In genomic region chr7:76438581-76438980, GRCm38 (mm10) we compare ENCODE assay signal across 16 mouse cellular contexts.
DNase-seq lines count a peak whose midpoint lies in the region; ATAC-seq lines count a peak whose summit lies in the region.
"Had no signal": no experiment of that assay in that cellular context is flagged by ENCODE, and none has a peak within 500 bp of the region (broad histone marks: within the 10 kb centered on the region; RNA-seq: fewer than 3 reads in every experiment).

No protein-coding gene starts in this region.

- H3K4me1 ChIP-seq in forebrain, embryonic 15.5 days, result peaks cover 13% of the 10 kb centered on the region
- 0 out of 2 replicates have a peak, but pooled peaks cover 5% of the 10 kb centered on the region for H3K4me1 ChIP-seq in midbrain, embryonic 15.5 days
- H3K4me1 ChIP-seq: heart, embryonic 15.5 days; kidney, embryonic 15.5 days; limb, embryonic 10.5 days had no signal

- H3K4me2 ChIP-seq in forebrain, embryonic 15.5 days (replicated peaks), result no peak overlapping the region
- no peak overlapping the region for H3K4me2 ChIP-seq in midbrain, embryonic 15.5 days
- H3K4me2 ChIP-seq: heart, embryonic 15.5 days; kidney, embryonic 15.5 days had no signal

- intact Hi-C loops in heart, postnatal 25 days (cut with DNase I), result no loop called here

- H3K9ac ChIP-seq in forebrain, embryonic 15.5 days (replicated peaks), result no peak overlapping the region
- no peak overlapping the region for H3K9ac ChIP-seq in midbrain, embryonic 15.5 days
- H3K9ac ChIP-seq: heart, embryonic 15.5 days; kidney, embryonic 15.5 days; liver, embryonic 14.5 days had no signal

- ATAC-seq in forebrain, embryonic 15.5 days (replicated peaks), result peak; percentile 95
- 0 out of 2 replicates have a peak, but pooled peaks have one; percentile 17 for ATAC-seq in midbrain, embryonic 15.5 days (replicated peaks)
- ATAC-seq: inflammation-experienced regulatory T-cells, adult 6 months had no signal

- peak overlapping the region; percentile 17; the same call in 1 of the 2 replicates for H3K27ac ChIP-seq in forebrain, embryonic 15.5 days (replicated peaks)
- no peak overlapping the region for H3K27ac ChIP-seq in midbrain, embryonic 15.5 days
- H3K27ac ChIP-seq: heart, embryonic 15.5 days; kidney, embryonic 15.5 days; limb, embryonic 10.5 days; liver, embryonic 14.5 days had no signal

- DNase-seq in cerebellum, postnatal 14 days, result peak; percentile 8 to 39
- DNase-seq in cerebellum, adult 11 months, result no peak
- peak; percentile 40 for DNase-seq in embryo, embryonic 11 days
- no peak for DNase-seq in right cerebral cortex, postnatal 25 days
- no peak for DNase-seq in layer of hippocampus, adult 9-11 months
- no peak for DNase-seq in heart, postnatal 25 days (ENCODE audit: low spot score)
- DNase-seq: adrenal gland, adult 8-10 months; lung, postnatal 10 days; thymus, adult 18-20 months had no signal

- H3K36me3 ChIP-seq in forebrain, embryonic 15.5 days, result no peaks in the 10 kb centered on the region
- H3K36me3 ChIP-seq in midbrain, embryonic 15.5 days (replicated peaks), result no peaks in the 10 kb centered on the region
- H3K36me3 ChIP-seq: heart, embryonic 15.5 days; kidney, embryonic 15.5 days; limb, embryonic 10.5 days had no signal

- no peaks in the 10 kb centered on the region for H3K9me3 ChIP-seq in forebrain, embryonic 15.5 days
- H3K9me3 ChIP-seq in midbrain, embryonic 15.5 days, result no peaks in the 10 kb centered on the region
- H3K9me3 ChIP-seq: heart, embryonic 15.5 days; kidney, embryonic 15.5 days; limb, embryonic 10.5 days had no signal

- H3K4me3 ChIP-seq in forebrain, embryonic 15.5 days, result no peak overlapping the region
- H3K4me3 ChIP-seq in midbrain, embryonic 15.5 days, result no peak overlapping the region
- H3K4me3 ChIP-seq: heart, embryonic 15.5 days; kidney, embryonic 15.5 days; limb, embryonic 10.5 days had no signal

- no peaks in the 10 kb centered on the region for H3K27me3 ChIP-seq in forebrain, embryonic 15.5 days
- no peaks in the 10 kb centered on the region for H3K27me3 ChIP-seq in midbrain, embryonic 15.5 days (replicated peaks)
- H3K27me3 ChIP-seq: heart, embryonic 15.5 days; kidney, embryonic 15.5 days had no signal

Comparison
In these comparisons a context has a peak if more than half of its experiments do, and no peak if none do; other contexts are left out.
1. DNase-seq: peak in cerebellum, postnatal 14 days (2 of 2) and embryo, embryonic 11 days (single experiment); none in cerebellum, adult 11 months (single experiment), right cerebral cortex, postnatal 25 days (single experiment), layer of hippocampus, adult 9-11 months (single experiment) and heart, postnatal 25 days (single experiment).